Mouse (Mus musculus) c-Kit-positive CD71-positive TER-119-positive erythroid progenitor cells, embryonic 14.5 days (primary cell): ENCODE measurements around the gene Rnasek.

ENCODE experiments used
- DNase-seq: peaks from one replicate; pipeline ENCODE4 v3.0.0-alpha.2; 2013; ENCODE audit warnings: low spot score

Gene Rnasek

GRCm38 (mm10) chr11:70239541-70240279, at the start of gene Rnasek, which contains the start of gene Gm21988:
Gene Rnasek, minus strand, starts transcription at chr11:70239842.
Gene Gm21988, minus strand, starts transcription at chr11:70239830.
- peak; percentile 89 for DNase-seq

- no peak for DNase-seq
Observed at GRCm38 (mm10) chr11:70289236-70289635, 49.6 kb upstream of the Rnasek start.

- no peak for DNase-seq
Observed at GRCm38 (mm10) chr11:70288102-70288501, 48.5 kb upstream of the Rnasek start.

GRCm38 (mm10) chr11:70285686-70286085, 46.0 kb upstream of the Rnasek start:
- no peak for DNase-seq

- DNase-seq, result no peak
Observed at GRCm38 (mm10) chr11:70284757-70285156, 45.1 kb upstream of the Rnasek start.

GRCm38 (mm10) chr11:70283666-70284065, 44.0 kb upstream of the Rnasek start:
- no peak for DNase-seq

- no peak for DNase-seq
Observed at GRCm38 (mm10) chr11:70280441-70280840, 40.8 kb upstream of the Rnasek start.

GRCm38 (mm10) chr11:70278961-70279360, 39.3 kb upstream of the Rnasek start:
- DNase-seq, result no peak

- DNase-seq, result no peak
Observed at GRCm38 (mm10) chr11:70271641-70272040, 32.0 kb upstream of the Rnasek start.

- no peak for DNase-seq
Observed at GRCm38 (mm10) chr11:70266405-70266804, 26.8 kb upstream of the Rnasek start.

- DNase-seq, result no peak
Observed at GRCm38 (mm10) chr11:70265819-70266218, 26.2 kb upstream of the Rnasek start.

- no peak for DNase-seq
Observed at GRCm38 (mm10) chr11:70265252-70265651, 25.6 kb upstream of the Rnasek start.

GRCm38 (mm10) chr11:70259035-70259434, 19.4 kb upstream of the Rnasek start:
- DNase-seq, result no peak

GRCm38 (mm10) chr11:70254931-70255531, 15.4 kb upstream of the Rnasek start, which contains the start of gene Alox12:
Gene Alox12, minus strand, starts transcription at chr11:70255353.
- no peak for DNase-seq

GRCm38 (mm10) chr11:70254337-70254736, 14.7 kb upstream of the Rnasek start:
- DNase-seq, result no peak

GRCm38 (mm10) chr11:70251853-70252252, 12.2 kb upstream of the Rnasek start:
- DNase-seq, result no peak

GRCm38 (mm10) chr11:70250150-70250549, 10.5 kb upstream of the Rnasek start:
- DNase-seq, result no peak

- peak; percentile 75 for DNase-seq
Observed at GRCm38 (mm10) chr11:70247136-70247845, 7.6 kb upstream of the Rnasek start.

- DNase-seq, result no peak
Observed at GRCm38 (mm10) chr11:70242591-70242990, 2.9 kb upstream of the Rnasek start.

- peak; percentile 60 for DNase-seq
Observed at GRCm38 (mm10) chr11:70238591-70239440, 826 bp downstream of the Rnasek start.

- DNase-seq, result peak; percentile 95
Observed at GRCm38 (mm10) chr11:70237457-70238167, 2.0 kb downstream of the Rnasek start, which contains the start of gene 0610010K14Rik. Gene 0610010K14Rik, minus strand, starts transcription at chr11:70237914.
